Mouse (Mus musculus) lung, embryonic 14.5 days (tissue): Measurements from ENCODE around the gene Kif4. TPM values are rescaled to one million over a fixed set of nuclear protein-coding genes. Genes with fewer than 3 reads are reported as not detected.

Source experiments
- ATAC-seq: fragments of 200-750 bp; cut with Nextera tagmentation; 2 replicates; pipeline ENCODE4 v1.8.0; 2017; ENCODE audit warnings: mild to moderate bottlenecking, moderate TSS enrichment, moderate library complexity; ENCODE audit not compliant: insufficient read depth
- DNase-seq: peaks from one replicate; pipeline ENCODE4 v3.0.0-alpha.2; 2015
- H3K27ac ChIP-seq: fragments of 300-500 bp; sonication (generic); 2 replicates; pipeline ENCODE4 v1.5.1; 2014; ENCODE audit warnings: low read depth, mild to moderate bottlenecking, moderate library complexity
- H3K27me3 ChIP-seq: fragments of 300-500 bp; sonication (generic); 2 replicates; pipeline ENCODE4 v1.6.1; 2014; ENCODE audit warnings: low read length, control low read depth; ENCODE audit not compliant: insufficient read depth
- H3K36me3 ChIP-seq: fragments of 300-500 bp; sonication (generic); 2 replicates; pipeline ENCODE4 v1.6.1; 2014; ENCODE audit warnings: control low read depth; ENCODE audit not compliant: insufficient read depth
- H3K4me1 ChIP-seq: fragments of 300-500 bp; sonication (generic); 2 replicates; pipeline ENCODE4 v1.6.1; 2014; ENCODE audit warnings: antibody characterized with exemption, control low read depth; ENCODE audit not compliant: insufficient read depth
- H3K4me2 ChIP-seq: fragments of 300-500 bp; sonication (generic); 2 replicates; pipeline ENCODE4 v1.6.1; 2014; ENCODE audit warnings: mild to moderate bottlenecking
- H3K4me3 ChIP-seq: fragments of 300-500 bp; sonication (generic); 2 replicates; pipeline ENCODE4 v1.5.1; 2014; ENCODE audit warnings: low read depth, low read length
- H3K9ac ChIP-seq: fragments of 300-500 bp; sonication (generic); 2 replicates; pipeline ENCODE4 v1.6.1; 2014
- H3K9me3 ChIP-seq: fragments of 300-500 bp; sonication (generic); 2 replicates; pipeline ENCODE4 v1.6.1; 2016; ENCODE audit warnings: low read depth, low read length, control low read depth
- CTCF ChIP-seq: IDR thresholded peaks from 2 replicates; pipeline ENCODE4 v1.5.1; 2016; ENCODE audit warnings: antibody characterized with exemption, low read depth
- WGBS: fragments of 180-500 bp; shearing (Covaris S2); extraction: QIAGEN DNeasy Blood & Tissue Kit; methylation state at CpG from one replicate; pipeline ENCODE4 v1.1.7; 2014; 5-methylcytosine and 5-hydroxymethylcytosine counted together
- polyA plus RNA-seq: library from polyadenylated mRNA; unstranded; fragments of >200 nt; fragmentation: Nextera tagmentation; extraction: Ambion mirVana; gene quantifications from 2 replicates; pipeline ENCODE4 v1.2.1, GENCODE M21; 2014

The Kif4 gene
- 41.5 and 45.0 TPM in 2 replicates for polyA plus RNA-seq

DNA sequence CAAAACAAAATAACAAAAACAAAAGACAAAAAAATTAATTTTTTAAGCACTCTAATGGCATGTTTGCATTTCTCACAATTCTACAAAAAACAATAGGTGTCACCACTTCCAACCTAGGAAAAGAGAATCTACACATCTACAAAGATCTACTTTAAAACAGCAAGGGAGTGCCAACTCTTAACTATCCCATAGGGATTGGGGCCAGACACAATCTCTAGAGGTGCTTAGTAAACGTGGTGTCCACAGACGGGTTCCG lies at the start of gene Kif4:
Gene Kif4 (plus strand): TSS at position 192 of the 256 bp plus-strand sequence.
- Histone ChIP-seq H3K27ac (peak within 1 kb of the TSS; percentile 92), H3K9me3 (no peaks in the 10 kb centered on the region), H3K4me3 (peak within 1 kb of the TSS; percentile 59), H3K4me1 (no peaks in the 10 kb centered on the region), H3K36me3 (peaks cover 20% of the 10 kb centered on the region; the same call in 1 of the 2 replicates), H3K27me3 (no peaks in the 10 kb centered on the region), H3K4me2 (peak within 1 kb of the TSS; percentile 64), H3K9ac (peak within 1 kb of the TSS; percentile 77)
- ATAC-seq (no peak), DNase-seq (no peak)
- 21% methylated on average over 3 of the region's 3 CpGs for WGBS
- no peak for TF ChIP-seq CTCF

DNA sequence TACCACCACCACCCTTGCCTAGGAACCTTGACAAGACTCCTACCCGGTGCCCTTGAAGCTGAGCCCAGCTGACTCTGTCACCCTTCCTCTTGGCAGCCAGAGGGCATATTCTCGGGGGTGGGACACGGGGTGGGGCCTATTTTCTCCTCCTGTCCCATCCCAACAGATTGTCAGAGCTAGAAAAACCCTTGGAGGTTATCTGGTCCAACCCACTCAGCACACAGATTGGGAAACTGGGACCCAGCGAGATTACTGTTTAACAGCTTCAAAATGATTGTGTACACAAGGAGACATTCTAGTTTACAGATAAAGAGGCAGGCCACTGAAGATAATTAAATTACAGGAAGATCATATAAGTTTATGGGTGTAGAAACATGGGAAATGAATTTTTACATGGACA lies 30.7 kb upstream of the Kif4 start, which contains the start of gene P2ry4:
Gene P2ry4 (minus strand): TSS at position 79 of the 400 bp plus-strand sequence.
- ATAC-seq (no peak), DNase-seq (no peak)
- Histone ChIP-seq H3K4me1 (no peaks in the 10 kb centered on the region), H3K4me3 (no peak within 1 kb of the TSS), H3K9me3 (no peaks in the 10 kb centered on the region), H3K27ac (no peak within 1 kb of the TSS), H3K27me3 (no peaks in the 10 kb centered on the region), H3K36me3 (no peaks in the 10 kb centered on the region), H3K9ac (no peak within 1 kb of the TSS), H3K4me2 (no peak within 1 kb of the TSS)
- WGBS, result 53% methylated on average over 4 of the region's 4 CpGs
- no peak for TF ChIP-seq CTCF

DNA sequence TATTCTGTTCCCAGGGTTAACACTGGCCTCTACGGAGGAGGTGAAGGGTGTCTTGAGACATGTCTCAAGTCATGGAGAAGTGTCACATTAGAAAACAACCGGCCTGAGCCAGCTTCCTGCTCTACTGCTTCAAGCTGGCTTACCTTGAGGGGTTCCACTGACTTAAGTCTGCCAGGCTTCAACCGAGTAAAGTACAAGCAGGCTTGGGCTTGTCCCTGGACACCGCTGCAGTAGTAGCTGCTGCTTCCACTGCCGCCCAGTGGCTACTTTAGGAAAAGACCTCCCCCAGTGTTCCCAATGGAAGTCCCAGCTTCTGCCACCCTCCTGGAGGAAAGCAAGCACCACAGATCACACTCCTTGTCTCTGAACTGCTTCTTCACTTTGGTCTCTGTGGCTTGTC lies 28.1 kb upstream of the Kif4 start:
- H3K4me3 ChIP-seq, result no peak overlapping the region
- no peaks in the 10 kb centered on the region for H3K9me3 ChIP-seq
- ATAC-seq (peak; percentile 62; the same call in 1 of the 2 replicates), DNase-seq (peak; percentile 72)
- no peak overlapping the region for H3K9ac ChIP-seq
- H3K4me1 ChIP-seq, result no peaks in the 10 kb centered on the region
- no peak overlapping the region for H3K4me2 ChIP-seq
- TF ChIP-seq CTCF, result peak; percentile 57
- H3K36me3 ChIP-seq, result no peaks in the 10 kb centered on the region
- whole genome bisulfite sequencing, result 15% methylated on average over 5 of the region's 5 CpGs
- no peaks in the 10 kb centered on the region for H3K27me3 ChIP-seq
- H3K27ac ChIP-seq, result no peak overlapping the region

DNA sequence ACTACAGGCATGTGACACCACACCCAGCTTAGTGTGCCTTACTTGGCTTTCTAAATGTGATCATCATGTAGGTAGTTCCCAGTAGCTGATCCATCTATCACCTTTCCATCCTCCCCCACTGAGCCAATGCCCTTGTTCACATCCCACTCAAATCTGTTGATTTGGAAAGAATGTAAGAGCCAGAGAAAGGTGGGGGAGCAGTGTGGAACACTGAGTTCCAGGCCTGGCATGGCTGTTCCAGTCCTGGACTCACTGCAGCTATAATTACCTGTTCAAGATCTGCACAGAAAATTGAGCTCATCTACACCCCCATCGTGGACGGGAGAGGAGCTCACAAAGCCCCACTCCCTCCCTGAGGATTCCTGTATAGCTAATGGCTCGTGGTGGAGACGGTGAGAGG lies 25.8 kb upstream of the Kif4 start:
- Histone ChIP-seq H3K27ac (no peak overlapping the region), H3K9ac (no peak overlapping the region), H3K36me3 (no peaks in the 10 kb centered on the region), H3K9me3 (no peaks in the 10 kb centered on the region), H3K27me3 (no peaks in the 10 kb centered on the region), H3K4me1 (no peaks in the 10 kb centered on the region), H3K4me3 (no peak overlapping the region), H3K4me2 (no peak overlapping the region)
- ATAC-seq (no peak), DNase-seq (no peak)
- WGBS, result 57% methylated on average over 4 of the region's 4 CpGs
- no peak for TF ChIP-seq CTCF

DNA sequence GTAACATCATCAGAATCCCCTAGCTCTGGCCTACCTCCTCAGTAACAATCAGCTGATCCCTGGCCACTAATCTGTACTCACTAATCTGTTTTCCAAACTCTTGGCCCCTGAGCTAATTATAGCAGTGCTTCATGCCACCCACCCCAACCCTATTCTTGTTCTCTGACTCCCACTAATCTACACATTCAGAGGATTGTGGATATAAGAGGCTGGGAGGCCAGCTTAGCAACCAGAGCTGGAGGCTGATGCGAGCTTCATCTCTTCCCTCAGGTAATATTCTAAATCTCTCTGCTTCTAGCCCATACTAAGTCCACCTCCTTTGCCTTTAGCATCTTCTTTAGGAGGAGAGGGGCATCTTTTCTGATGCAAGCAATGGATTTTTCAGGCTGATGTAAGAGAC lies 20.2 kb upstream of the Kif4 start, which contains the start of gene Arr3:
Gene Arr3 (plus strand): TSS at position 184 of the 400 bp plus-strand sequence.
- ATAC-seq (no peak), DNase-seq (no peak)
- H3K4me1 ChIP-seq, result no peaks in the 10 kb centered on the region
- TF ChIP-seq CTCF, result no peak
- no peaks in the 10 kb centered on the region for H3K9me3 ChIP-seq
- no peak within 1 kb of the TSS for H3K9ac ChIP-seq
- WGBS, result 70% methylated on average over 1 of the region's 1 CpGs
- H3K4me2 ChIP-seq, result no peak within 1 kb of the TSS
- no peak within 1 kb of the TSS for H3K27ac ChIP-seq
- H3K4me3 ChIP-seq, result no peak within 1 kb of the TSS
- no peaks in the 10 kb centered on the region for H3K36me3 ChIP-seq
- H3K27me3 ChIP-seq, result no peaks in the 10 kb centered on the region

DNA sequence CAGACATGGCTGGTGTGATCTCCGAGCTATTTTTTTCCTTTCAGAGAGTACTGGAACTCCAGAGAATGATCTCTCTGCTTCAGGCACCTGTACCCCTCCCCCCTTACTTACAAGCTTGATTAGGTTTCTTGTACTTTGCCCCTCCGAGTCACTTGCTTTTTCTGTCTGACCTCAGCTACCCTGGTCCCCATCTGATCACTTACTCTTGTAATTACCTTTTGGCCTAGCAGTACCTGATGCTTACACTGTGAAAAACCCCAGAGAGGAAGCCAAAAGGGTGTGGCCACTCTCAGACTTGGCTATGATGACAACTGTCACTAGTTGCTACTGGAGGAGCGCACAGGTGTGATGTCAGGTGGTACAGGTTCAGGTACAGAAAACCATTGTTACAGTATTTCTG lies 7.0 kb upstream of the Kif4 start:
- Histone ChIP-seq H3K9me3 (no peaks in the 10 kb centered on the region), H3K4me3 (no peak overlapping the region), H3K4me2 (no peak overlapping the region), H3K36me3 (peaks cover 14% of the 10 kb centered on the region; the same call in 1 of the 2 replicates), H3K9ac (no peak overlapping the region), H3K4me1 (no peaks in the 10 kb centered on the region), H3K27ac (no peak overlapping the region), H3K27me3 (no peaks in the 10 kb centered on the region)
- DNase-seq (no peak), ATAC-seq (no peak)
- 55% methylated on average over 3 of the region's 3 CpGs for WGBS
- TF ChIP-seq CTCF, result no peak

DNA sequence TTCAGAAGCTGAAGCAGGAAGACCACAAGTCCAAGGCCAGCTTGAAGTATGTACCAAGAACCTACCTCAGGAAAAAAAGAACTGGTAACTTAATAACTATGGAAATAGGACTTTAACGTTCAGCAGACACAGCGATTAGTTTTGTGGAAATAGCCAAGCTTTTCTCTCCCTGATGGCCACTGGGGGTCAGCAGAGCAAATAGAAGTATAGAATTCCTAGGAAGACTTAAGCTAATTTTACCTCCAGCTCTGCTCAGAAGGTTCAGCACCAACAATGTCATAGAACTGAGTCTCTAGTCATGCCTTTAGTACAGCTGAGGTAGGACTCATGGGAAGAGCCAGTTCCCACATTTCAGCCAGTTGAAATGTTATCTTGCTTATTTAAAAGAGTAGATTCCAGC lies 4.2 kb upstream of the Kif4 start:
- Histone ChIP-seq H3K9me3 (no peaks in the 10 kb centered on the region), H3K36me3 (peaks cover 15% of the 10 kb centered on the region; the same call in 1 of the 2 replicates), H3K27me3 (no peaks in the 10 kb centered on the region), H3K27ac (no peak overlapping the region), H3K4me1 (no peaks in the 10 kb centered on the region), H3K4me3 (no peak overlapping the region), H3K9ac (no peak overlapping the region), H3K4me2 (no peak overlapping the region)
- no peak for ATAC-seq
- TF ChIP-seq CTCF, result peak; percentile 30
- 62% methylated on average over 2 of the region's 2 CpGs for WGBS
- peak; percentile 21 for DNase-seq

DNA sequence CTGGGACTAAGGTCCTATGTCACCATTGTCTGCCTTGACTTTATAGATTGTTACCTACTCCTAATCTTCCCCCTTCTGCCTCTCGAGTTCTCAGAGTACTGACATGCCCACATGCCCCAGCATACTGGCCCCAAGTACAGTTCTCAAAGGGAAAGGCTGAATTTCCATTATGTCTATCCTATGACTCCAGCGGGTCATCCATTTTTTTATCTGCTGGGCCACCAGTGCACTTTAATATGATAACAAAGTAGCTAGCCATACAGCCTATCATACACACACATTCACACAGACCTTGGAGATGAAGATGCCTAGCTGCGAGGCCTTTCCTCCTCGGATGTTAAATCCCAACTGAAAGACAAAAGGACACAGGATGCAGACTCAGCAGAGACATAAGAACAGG lies 1.3 kb upstream of the Kif4 start:
- Histone ChIP-seq H3K27me3 (no peaks in the 10 kb centered on the region), H3K9ac (no peak overlapping the region), H3K4me1 (no peaks in the 10 kb centered on the region), H3K9me3 (no peaks in the 10 kb centered on the region), H3K36me3 (peaks cover 20% of the 10 kb centered on the region; the same call in 1 of the 2 replicates), H3K4me3 (no peak overlapping the region), H3K4me2 (no peak overlapping the region), H3K27ac (no peak overlapping the region)
- ATAC-seq, result no peak
- no peak for TF ChIP-seq CTCF
- no peak for DNase-seq
- 86% methylated on average over 4 of the region's 4 CpGs for WGBS
